Mouse (Mus musculus) liver, postnatal 0 days (tissue): Measurements from ENCODE around the gene Xylt1.

ENCODE experiments used
- CTCF ChIP-seq: sonication (generic); IDR thresholded peaks from 2 replicates; pipeline ENCODE4 v1.5.1; 2016; ENCODE audit warnings: antibody characterized with exemption, low read depth
- EP300 ChIP-seq: IDR thresholded peaks from 2 replicates; pipeline ENCODE4 v1.6.1; 2016; ENCODE audit warnings: antibody characterized with exemption, low read depth, mild to moderate bottlenecking

DNA sequence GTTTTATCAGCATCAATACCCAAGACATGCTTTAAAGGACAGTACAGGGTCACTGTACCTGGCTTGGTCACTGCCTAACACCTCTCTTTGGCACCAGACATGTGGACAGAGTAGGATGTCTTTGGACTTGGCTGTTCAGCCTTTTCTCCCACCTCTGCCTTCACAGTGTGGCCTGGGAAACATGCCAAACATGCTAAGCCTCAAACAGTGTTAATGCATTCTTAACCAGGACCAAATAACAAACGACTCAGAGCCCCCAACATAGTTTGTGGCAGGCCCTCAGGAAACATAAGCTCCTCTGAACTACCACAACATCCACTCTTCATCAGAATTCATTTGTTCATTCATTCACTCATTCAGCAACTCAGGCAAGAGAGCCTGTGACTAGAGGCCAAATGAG lies 207.6 kb downstream of the Xylt1 start:
- no peak for TF ChIP-seq CTCF
- TF ChIP-seq EP300 = no peak
